Mouse (Mus musculus) stomach, embryonic 15.5 days (tissue): Measurements from ENCODE around the gene H13. TPM values are rescaled to one million over a fixed set of nuclear protein-coding genes. Genes with fewer than 3 reads are reported as not detected.

Source experiments
- ATAC-seq: fragments of 200-750 bp; cut with Nextera tagmentation; 2 replicates; pipeline ENCODE4 v1.8.0; 2017; ENCODE audit warnings: low read depth, moderate number of reproducible peaks, moderate TSS enrichment; ENCODE audit not compliant: insufficient read depth, low FRiP score
- H3K27ac ChIP-seq: fragments of 300-500 bp; sonication (generic); 2 replicates; pipeline ENCODE4 v1.5.1; 2015; ENCODE audit warnings: mild to moderate bottlenecking, inconsistent platforms
- H3K27me3 ChIP-seq: fragments of 300-500 bp; sonication (generic); replicated peaks from 2 replicates; pipeline ENCODE4 v1.6.1; 2015; ENCODE audit warnings: inconsistent platforms
- H3K36me3 ChIP-seq: fragments of 300-500 bp; sonication (generic); 2 replicates; pipeline ENCODE4 v1.6.1; 2015; ENCODE audit warnings: inconsistent platforms
- H3K4me1 ChIP-seq: fragments of 300-500 bp; sonication (generic); 2 replicates; pipeline ENCODE4 v1.6.1; 2015; ENCODE audit warnings: inconsistent platforms
- H3K4me2 ChIP-seq: fragments of 300-500 bp; sonication (generic); 2 replicates; pipeline ENCODE4 v1.6.1; 2015; ENCODE audit warnings: mild to moderate bottlenecking, inconsistent platforms
- H3K4me3 ChIP-seq: fragments of 300-500 bp; sonication (generic); replicated peaks from 2 replicates; pipeline ENCODE4 v1.5.1; 2015; ENCODE audit warnings: inconsistent platforms
- H3K9ac ChIP-seq: fragments of 300-500 bp; sonication (generic); 2 replicates; pipeline ENCODE4 v1.6.1; 2015; ENCODE audit warnings: inconsistent platforms
- H3K9me3 ChIP-seq: fragments of 300-500 bp; sonication (generic); 2 replicates; pipeline ENCODE4 v1.6.1; 2016; ENCODE audit warnings: inconsistent platforms
- WGBS: fragments of 180-500 bp; shearing (Covaris S2); methylation state at CpG from one replicate; pipeline ENCODE4 v1.1.7; 2015; 5-methylcytosine and 5-hydroxymethylcytosine counted together
- polyA plus RNA-seq: library from polyadenylated mRNA; unstranded; fragments of >200 nt; fragmentation: Nextera tagmentation; extraction: Ambion mirVana; gene quantifications from 2 replicates; pipeline ENCODE4 v1.2.1, GENCODE M21; 2015

H13 gene
- polyA plus RNA-seq, 1 experiment from 2014 or later: 122 TPM

DNA sequence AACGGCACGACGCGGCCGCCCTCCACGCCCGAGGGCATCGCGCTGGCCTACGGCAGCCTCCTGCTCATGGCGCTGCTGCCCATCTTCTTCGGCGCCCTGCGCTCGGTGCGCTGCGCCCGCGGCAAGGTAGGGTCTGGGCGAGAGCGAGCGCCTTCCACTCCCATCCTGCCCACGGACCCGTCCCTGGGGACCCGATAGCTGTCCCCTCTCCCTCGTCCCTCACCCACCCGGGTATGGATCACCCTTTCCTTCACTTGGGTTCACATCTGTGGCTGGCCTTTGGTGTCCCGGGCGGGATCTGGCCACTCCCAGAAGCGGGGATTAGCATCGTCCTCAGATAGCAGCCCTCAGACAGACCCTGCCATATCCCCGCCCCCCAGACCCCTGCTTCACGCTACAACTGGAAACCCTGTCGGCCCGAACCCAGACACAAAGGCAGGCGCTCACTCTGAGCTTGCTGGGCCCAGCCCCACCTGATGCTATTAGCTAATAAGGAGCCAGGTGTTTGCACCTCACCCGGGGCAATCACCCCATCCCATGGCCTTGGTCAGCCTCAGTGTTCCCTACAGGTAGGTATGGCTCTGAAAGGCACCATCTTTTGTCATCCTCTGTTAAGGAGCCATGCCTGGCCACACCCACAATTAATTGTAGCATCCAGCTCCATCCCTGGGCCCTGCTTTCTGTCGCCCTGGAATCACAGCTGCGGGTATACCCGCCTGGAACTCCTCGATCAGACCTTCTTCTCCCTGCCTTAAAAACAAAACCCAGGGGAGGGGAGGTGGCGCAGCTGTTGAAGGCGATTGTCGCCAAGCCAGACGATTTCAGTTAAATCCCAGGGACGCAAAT lies 601 bp downstream of the H13 start:
- Histone ChIP-seq H3K4me2 (peak overlapping the region; percentile 74), H3K4me1 (peaks cover 32% of the 10 kb centered on the region), H3K27ac (peak overlapping the region; percentile 95), H3K27me3 (no peaks in the 10 kb centered on the region), H3K36me3 (no peaks in the 10 kb centered on the region), H3K9me3 (no peaks in the 10 kb centered on the region), H3K4me3 (peak overlapping the region; percentile 91), H3K9ac (peak overlapping the region; percentile 68)
- WGBS: under 1% methylated on average over 41 of the region's 46 CpGs
- ATAC-seq: peak; percentile 68

GRCm38 (mm10) chr2:152670983-152671641 lies 1.9 kb downstream of the H13 start:
- 46% methylated on average over 9 of the region's 9 CpGs for WGBS
- Histone ChIP-seq H3K9me3 (no peaks in the 10 kb centered on the region), H3K4me3 (peak overlapping the region; percentile 91), H3K4me2 (peak overlapping the region; percentile 74), H3K27ac (peak overlapping the region; percentile 95), H3K4me1 (peaks cover 32% of the 10 kb centered on the region), H3K27me3 (no peaks in the 10 kb centered on the region), H3K36me3 (peaks cover 11% of the 10 kb centered on the region), H3K9ac (peak overlapping the region; percentile 68)
- no peak for ATAC-seq

DNA sequence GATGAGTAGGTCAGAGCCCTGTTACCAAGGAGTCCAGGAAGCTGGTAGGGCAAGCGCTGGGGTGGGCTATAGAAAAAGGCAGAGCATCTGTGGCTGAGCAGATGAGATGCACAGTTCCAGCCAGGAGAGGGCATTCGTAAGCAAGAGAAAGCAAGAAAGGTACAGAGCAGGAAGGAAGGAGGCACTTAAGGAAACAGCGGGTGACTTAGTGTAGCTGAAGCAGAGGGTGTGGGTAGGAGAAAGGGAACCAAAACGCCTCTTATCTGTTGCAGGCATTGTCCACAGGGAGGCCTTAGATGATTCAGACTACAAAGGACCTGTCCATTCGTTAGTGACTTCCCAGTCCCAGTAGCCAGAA lies 2.4 kb downstream of the H13 start:
- peak overlapping the region; percentile 74 for H3K4me2 ChIP-seq
- H3K9me3 ChIP-seq: no peaks in the 10 kb centered on the region
- 26% methylated on average over 5 of the region's 5 CpGs for WGBS
- H3K36me3 ChIP-seq: peaks cover 14% of the 10 kb centered on the region
- H3K4me1 ChIP-seq: peaks cover 32% of the 10 kb centered on the region
- no peak for ATAC-seq
- H3K4me3 ChIP-seq: peak overlapping the region; percentile 91
- H3K27ac ChIP-seq: no peak overlapping the region
- H3K9ac ChIP-seq: no peak overlapping the region
- H3K27me3 ChIP-seq: no peaks in the 10 kb centered on the region

- no peak overlapping the region for H3K4me3 ChIP-seq
- peak overlapping the region; percentile 74 for H3K4me2 ChIP-seq
- WGBS: 87% methylated on average over 12 of the region's 12 CpGs
- no peak for ATAC-seq
- no peaks in the 10 kb centered on the region for H3K9me3 ChIP-seq
- H3K27ac ChIP-seq: no peak overlapping the region
- H3K36me3 ChIP-seq: peaks cover 17% of the 10 kb centered on the region
- no peaks in the 10 kb centered on the region for H3K27me3 ChIP-seq
- peaks cover 32% of the 10 kb centered on the region for H3K4me1 ChIP-seq
- H3K9ac ChIP-seq: no peak overlapping the region
These were observed 2.9 kb downstream of the H13 start for GRCm38 (mm10) chr2:152672166-152672565.

DNA sequence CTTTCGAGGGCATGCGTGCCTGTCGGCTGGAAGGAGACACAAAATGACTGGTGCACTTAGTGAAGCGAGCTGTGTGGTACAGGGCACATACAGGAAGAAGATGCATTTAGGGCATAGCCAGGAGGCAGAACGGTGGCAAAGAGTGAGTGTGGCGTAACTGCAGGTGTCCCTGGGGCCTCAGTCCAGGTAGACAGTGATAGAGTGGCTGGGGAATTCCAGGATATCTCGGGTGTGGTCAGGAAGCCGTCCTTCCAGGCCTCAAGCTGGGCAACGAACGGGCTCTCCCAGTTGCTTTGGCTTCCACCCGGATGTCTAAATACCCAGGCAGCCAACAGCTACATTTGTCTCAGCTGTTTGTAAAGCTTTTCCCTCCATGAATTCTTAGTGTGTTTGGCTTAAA lies 4.9 kb downstream of the H13 start:
- H3K4me2 ChIP-seq: no peak overlapping the region
- H3K36me3 ChIP-seq: peaks cover 25% of the 10 kb centered on the region
- H3K27ac ChIP-seq: 0 out of 2 replicates have a peak overlapping the region, but pooled peaks have one; percentile 4
- no peak overlapping the region for H3K4me3 ChIP-seq
- no peak overlapping the region for H3K9ac ChIP-seq
- WGBS: 64% methylated on average over 11 of the region's 11 CpGs
- peaks cover 32% of the 10 kb centered on the region for H3K4me1 ChIP-seq
- no peak for ATAC-seq
- H3K9me3 ChIP-seq: no peaks in the 10 kb centered on the region
- no peaks in the 10 kb centered on the region for H3K27me3 ChIP-seq

DNA sequence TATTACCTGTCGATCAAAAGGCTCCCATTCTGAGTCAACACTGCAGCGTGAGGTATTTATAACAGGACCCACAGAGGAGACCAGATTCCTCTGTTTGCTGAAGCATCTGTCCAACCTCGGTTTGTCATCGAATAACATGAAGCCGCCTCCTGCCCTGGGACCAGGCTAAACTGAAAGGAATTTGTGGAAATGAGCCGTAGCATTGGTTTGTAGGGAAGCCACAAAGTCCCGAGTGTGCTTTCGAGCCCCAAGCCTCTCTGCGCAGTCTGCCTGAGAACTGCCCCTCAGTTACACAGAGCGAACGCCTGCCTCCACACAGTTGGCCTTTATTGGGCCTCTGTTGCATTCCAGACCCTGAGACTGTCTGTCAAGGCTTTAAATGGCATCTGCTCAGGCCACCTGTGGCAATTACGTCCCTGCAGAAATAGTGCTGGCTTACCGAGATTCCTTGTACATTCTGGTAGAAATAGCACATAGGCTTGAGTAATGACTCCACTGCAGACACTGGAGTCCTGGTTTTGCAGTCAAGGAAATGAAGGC lies 6.1 kb downstream of the H13 start:
- Histone ChIP-seq H3K27me3 (no peaks in the 10 kb centered on the region), H3K9me3 (no peaks in the 10 kb centered on the region), H3K27ac (no peak overlapping the region), H3K4me2 (no peak overlapping the region), H3K9ac (no peak overlapping the region), H3K4me3 (no peak overlapping the region), H3K4me1 (peaks cover 30% of the 10 kb centered on the region), H3K36me3 (peaks cover 33% of the 10 kb centered on the region)
- no peak for ATAC-seq
- 83% methylated on average over 13 of the region's 13 CpGs for WGBS

GRCm38 (mm10) chr2:152678302-152678701 lies 9.0 kb downstream of the H13 start:
- H3K27ac ChIP-seq: no peak overlapping the region
- no peak overlapping the region for H3K4me3 ChIP-seq
- H3K36me3 ChIP-seq: peaks cover 62% of the 10 kb centered on the region
- ATAC-seq: no peak
- H3K27me3 ChIP-seq: no peaks in the 10 kb centered on the region
- peaks cover 4% of the 10 kb centered on the region for H3K4me1 ChIP-seq
- no peaks in the 10 kb centered on the region for H3K9me3 ChIP-seq
- 47% methylated on average over 3 of the region's 3 CpGs for WGBS
- no peak overlapping the region for H3K9ac ChIP-seq
- no peak overlapping the region for H3K4me2 ChIP-seq

GRCm38 (mm10) chr2:152678925-152679324 lies 9.7 kb downstream of the H13 start:
- H3K9me3 ChIP-seq: no peaks in the 10 kb centered on the region
- H3K36me3 ChIP-seq: peaks cover 64% of the 10 kb centered on the region
- no peak for ATAC-seq
- no peak overlapping the region for H3K9ac ChIP-seq
- WGBS: 86% methylated on average over 5 of the region's 5 CpGs
- H3K4me1 ChIP-seq: peaks cover 2% of the 10 kb centered on the region
- no peak overlapping the region for H3K4me2 ChIP-seq
- H3K27ac ChIP-seq: no peak overlapping the region
- no peaks in the 10 kb centered on the region for H3K27me3 ChIP-seq
- no peak overlapping the region for H3K4me3 ChIP-seq

DNA sequence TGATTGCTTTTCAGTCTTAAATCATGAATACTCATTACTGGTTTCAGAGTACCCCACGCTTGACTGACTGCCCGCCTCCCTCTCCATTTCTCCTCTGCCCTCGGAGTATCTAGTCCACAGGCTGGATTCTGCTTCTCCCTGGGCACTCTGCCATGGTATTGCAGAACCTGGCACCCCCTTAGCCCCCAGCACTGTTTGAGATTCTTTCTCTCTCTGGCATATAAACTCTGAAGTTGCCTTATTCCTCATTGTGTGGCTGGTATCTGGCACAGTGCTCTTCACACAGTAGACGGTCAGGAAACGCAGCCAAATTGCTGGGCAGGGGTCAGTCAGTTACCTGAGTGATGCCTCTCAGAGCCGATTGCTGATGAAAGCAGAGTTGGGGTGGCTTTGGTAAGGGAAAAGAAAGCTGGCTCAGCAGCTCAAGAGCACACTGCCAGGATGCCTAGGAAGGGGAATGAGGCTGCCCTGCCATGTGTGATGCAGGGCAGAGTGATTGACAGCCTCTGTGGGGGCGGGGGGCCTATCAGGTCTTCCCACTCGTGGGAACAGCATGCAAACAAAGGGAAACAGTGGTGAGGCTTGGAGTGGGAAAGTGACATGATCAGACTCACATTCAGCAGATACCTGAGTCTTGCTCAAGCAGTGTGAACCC lies 10.6 kb downstream of the H13 start:
- no peaks in the 10 kb centered on the region for H3K9me3 ChIP-seq
- no peak overlapping the region for H3K9ac ChIP-seq
- H3K4me2 ChIP-seq: no peak overlapping the region
- no peak overlapping the region for H3K27ac ChIP-seq
- WGBS: 80% methylated on average over 8 of the region's 8 CpGs
- no peaks in the 10 kb centered on the region for H3K4me1 ChIP-seq
- peak; percentile 19; the same call in 1 of the 2 replicates for ATAC-seq
- H3K36me3 ChIP-seq: peaks cover 73% of the 10 kb centered on the region
- H3K27me3 ChIP-seq: no peaks in the 10 kb centered on the region
- H3K4me3 ChIP-seq: no peak overlapping the region

- peaks cover 86% of the 10 kb centered on the region for H3K36me3 ChIP-seq
- H3K4me1 ChIP-seq: no peaks in the 10 kb centered on the region
- H3K9me3 ChIP-seq: no peaks in the 10 kb centered on the region
- no peaks in the 10 kb centered on the region for H3K27me3 ChIP-seq
- no peak overlapping the region for H3K27ac ChIP-seq
- no peak overlapping the region for H3K9ac ChIP-seq
- no peak overlapping the region for H3K4me3 ChIP-seq
- no peak overlapping the region for H3K4me2 ChIP-seq
- no peak for ATAC-seq
- 88% methylated on average over 5 of the region's 5 CpGs for WGBS
These were observed 13.8 kb downstream of the H13 start for GRCm38 (mm10) chr2:152683086-152683485.

DNA sequence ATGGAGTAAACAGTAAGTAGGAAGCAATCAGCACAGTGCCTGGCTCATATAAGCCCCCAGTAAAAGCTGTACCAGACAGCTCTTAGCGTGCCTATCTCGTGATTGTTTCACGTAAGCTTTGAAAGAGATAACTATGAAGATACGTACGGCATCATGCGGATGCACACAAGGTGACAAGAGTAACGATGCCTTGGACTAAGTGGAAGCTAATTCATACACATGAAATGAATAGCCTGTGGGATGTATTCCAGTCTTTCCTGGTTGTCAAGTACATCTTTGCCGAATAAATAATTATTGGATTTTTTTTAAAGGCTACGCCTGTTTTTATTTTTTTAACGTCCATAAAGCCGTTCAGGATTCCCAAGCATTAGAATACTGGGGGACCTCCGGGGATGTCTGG lies 17.1 kb downstream of the H13 start:
- H3K36me3 ChIP-seq: peaks cover 76% of the 10 kb centered on the region
- H3K27ac ChIP-seq: peak overlapping the region; percentile 55
- H3K27me3 ChIP-seq: no peaks in the 10 kb centered on the region
- ATAC-seq: no peak
- no peak overlapping the region for H3K9ac ChIP-seq
- peak overlapping the region; percentile 12 for H3K4me3 ChIP-seq
- no peaks in the 10 kb centered on the region for H3K9me3 ChIP-seq
- peak overlapping the region; percentile 17 for H3K4me2 ChIP-seq
- no peaks in the 10 kb centered on the region for H3K4me1 ChIP-seq
- WGBS: 58% methylated on average over 12 of the region's 12 CpGs
